ENCODE assay signal across 8 mouse cellular contexts in the genomic region with DNA sequence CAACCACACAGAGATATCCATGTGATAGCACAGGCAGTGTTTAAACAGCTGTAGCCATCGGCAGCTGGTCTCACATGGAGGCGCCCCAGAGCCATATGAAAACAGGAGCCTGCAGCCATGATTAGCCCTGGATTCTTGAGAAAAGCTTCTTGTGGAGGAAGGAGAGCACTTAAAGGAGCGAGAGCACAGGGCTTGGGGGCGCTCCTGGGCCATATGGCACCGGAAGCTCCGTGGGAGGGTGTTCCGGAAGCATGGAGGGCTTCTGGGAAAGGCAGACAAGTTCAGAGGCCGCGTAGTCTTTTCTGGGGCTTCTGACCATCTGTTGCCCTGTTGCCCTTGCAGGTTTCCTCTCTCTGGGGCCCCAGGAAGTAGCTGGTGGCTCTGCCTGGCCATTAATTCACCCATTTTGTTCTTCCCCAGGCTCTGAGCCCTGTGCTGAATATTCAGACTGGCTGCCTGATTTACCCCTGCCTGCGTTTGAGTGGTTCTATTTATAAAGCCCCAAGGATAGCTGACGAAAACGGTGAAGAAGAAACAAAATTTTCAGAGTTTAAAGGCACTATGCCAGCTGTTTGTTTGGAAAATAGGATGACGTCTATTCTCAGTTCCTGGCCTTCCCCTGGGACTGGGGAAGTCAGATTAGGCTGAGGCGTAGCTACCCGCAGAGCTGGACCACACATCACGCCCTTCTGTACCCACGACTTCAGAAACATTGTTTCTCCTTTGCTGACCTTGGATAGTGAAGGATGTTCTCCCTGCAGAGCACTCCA. TPM values are rescaled to one million over a fixed set of nuclear protein-coding genes. Genes with fewer than 3 reads are reported as not detected.
A peak's percentile ranks its signal among the peaks of the same experiment; 100 is the strongest.
DNase-seq lines count a peak whose midpoint lies in the region; ATAC-seq and TF ChIP-seq lines count a peak whose summit lies in the region.

No protein-coding gene starts in this region.

- H3K36me3 ChIP-seq in limb, embryonic 12.5 days, result no peaks in the 10 kb centered on the region

- H3K4me2 ChIP-seq in limb, embryonic 12.5 days, result no peak overlapping the region

- H3K4me3 ChIP-seq in bone marrow, adult 2 months (replicated peaks; ENCODE audit: control insufficient read depth, low read depth, low read length), result no peak overlapping the region
- H3K4me3 ChIP-seq in limb, embryonic 12.5 days (replicated peaks), result no peak overlapping the region
- H3K4me3 ChIP-seq in olfactory bulb, adult 2 months (ENCODE audit: insufficient read depth, low read depth, low read length), result no peak overlapping the region

- H3K4me1 ChIP-seq in bone marrow, adult 2 months (ENCODE audit: control insufficient read depth, insufficient read depth, low read length), result no peaks in the 10 kb centered on the region
- peaks cover 6% of the 10 kb centered on the region; the same call in 1 of the 2 replicates for H3K4me1 ChIP-seq in limb, embryonic 12.5 days (replicated peaks)
- H3K4me1 ChIP-seq in olfactory bulb, adult 2 months (ENCODE audit: control insufficient read depth, insufficient read depth, low read length), result peaks cover 28% of the 10 kb centered on the region

- no peak for ATAC-seq in limb, embryonic 12.5 days (ENCODE audit: insufficient number of reproducible peaks, insufficient read depth, low FRiP score, low TSS enrichment, low read depth)

- TF ChIP-seq CTCF in bone marrow, adult 2 months (IDR thresholded peaks at IDR 0.05; ENCODE audit: control insufficient read depth, insufficient read depth, low read length), result no peak
- no peak for TF ChIP-seq CTCF in olfactory bulb, adult 2 months (IDR thresholded peaks at IDR 0.05; ENCODE audit: insufficient read depth, low read depth, low read length)

- DNase-seq in kidney, adult 18-20 months, result peak; percentile 24
- no peak for DNase-seq in kidney, adult 11 months
- DNase-seq in heart, postnatal 10 days, result peak; percentile 55 to 70
- DNase-seq in left cerebral cortex, adult 9 months (ENCODE audit: low spot score in 2 of 2), result no peak
- DNase-seq in gastrocnemius, postnatal 36 days, result no peak

- H3K27ac ChIP-seq in bone marrow, adult 2 months (ENCODE audit: control insufficient read depth, insufficient read depth, low read depth, low read length, poor library complexity), result peak overlapping the region; percentile 44
- 0 out of 2 replicates have a peak overlapping the region, but pooled peaks have one; percentile 29 for H3K27ac ChIP-seq in limb, embryonic 12.5 days
- peak overlapping the region; percentile 38 for H3K27ac ChIP-seq in olfactory bulb, adult 2 months (ENCODE audit: insufficient read depth, low read depth, low read length)

- H3K27me3 ChIP-seq in limb, embryonic 12.5 days, result no peaks in the 10 kb centered on the region

- TF ChIP-seq POLR2A in bone marrow, adult 2 months (IDR thresholded peaks at IDR 0.05; ENCODE audit: borderline replicate concordance, control insufficient read depth, low read depth, low read length), result no peak
- no peak for TF ChIP-seq POLR2A in olfactory bulb, adult 2 months (IDR thresholded peaks at IDR 0.05; ENCODE audit: insufficient read depth, low read depth, low read length)

- 9% methylated on average over 17 of the region's 17 CpGs for WGBS in bone marrow, adult 2 months
- WGBS in limb, embryonic 12.5 days, result 66% methylated on average over 17 of the region's 17 CpGs
- 50% methylated on average over 17 of the region's 17 CpGs for WGBS in olfactory bulb, adult 2 months

- H3K9me3 ChIP-seq in limb, embryonic 12.5 days, result no peaks in the 10 kb centered on the region

- no peak overlapping the region for H3K9ac ChIP-seq in limb, embryonic 12.5 days (replicated peaks)

- intact Hi-C loops in heart, postnatal 10 days (cut with DNase I), result loop anchor here (1.0 to 2.0 kb wide), 2 partner anchors 15 to 80 kb away; no protein-coding TSS in a partner anchor
- intact Hi-C loops in gastrocnemius, postnatal 36 days (cut with DNase I), result no loop called here

RNA-seq across cellular contexts. Expression of a gene that starts 45.8 kb away (rescaled TPM):
- 21.8 and 79.9 TPM in 2 replicates for polyA plus RNA-seq in bone marrow, adult 2 months (2011; ENCODE audit: insufficient read depth, insufficient read length, low replicate concordance, missing spikeins)
- total RNA-seq in heart, postnatal 10 days (2021), result 10 to 100 TPM; 71.3 to 71.9 TPM
- polyA plus RNA-seq in limb, embryonic 12.5 days (2016; fragmentation: Nextera tagmentation; extraction: Ambion mirVana), result 224 and 232 TPM in 2 replicates
- polyA plus RNA-seq in olfactory bulb, adult 2 months (2012; ENCODE audit: insufficient read depth, insufficient read length, low replicate concordance, missing spikeins), result not detected in 2 replicates
- 10 to 100 TPM; 67.6 to 78.1 TPM for total RNA-seq in gastrocnemius, postnatal 36 days (2021)

RNA-seq across cellular contexts. Expression of a gene that starts 46.2 kb away (rescaled TPM):
- polyA plus RNA-seq in bone marrow, adult 2 months (2011; ENCODE audit: insufficient read depth, insufficient read length, low replicate concordance, missing spikeins), result 6.2 and 8.2 TPM in 2 replicates
- 10 to 100 TPM; 27.3 to 27.4 TPM for total RNA-seq in heart, postnatal 10 days (2021)
- polyA plus RNA-seq in limb, embryonic 12.5 days (2016; fragmentation: Nextera tagmentation; extraction: Ambion mirVana), result 36.8 and 39.8 TPM in 2 replicates
- not detected in 2 replicates for polyA plus RNA-seq in olfactory bulb, adult 2 months (2012; ENCODE audit: insufficient read depth, insufficient read length, low replicate concordance, missing spikeins)
- 10 to 100 TPM; 18.0 to 18.6 TPM for total RNA-seq in gastrocnemius, postnatal 36 days (2021)

Comparison
In these comparisons a context has a peak if more than half of its experiments do, and no peak if none do; other contexts are left out.
1. DNase-seq: peak in kidney, adult 18-20 months (single experiment) and heart, postnatal 10 days (2 of 2); none in kidney, adult 11 months (single experiment), left cerebral cortex, adult 9 months (0 of 2) and gastrocnemius, postnatal 36 days (0 of 2).
2. Peak in every context shown above with its lines, with median percentiles within 50 percentile points of each other: H3K27ac ChIP-seq.